Mouse (Mus musculus) embryonic facial prominence, embryonic 11.5 days (tissue): ENCODE data around the gene Olfr99. TPM values are rescaled to one million over a fixed set of nuclear protein-coding genes. Genes with fewer than 3 reads are reported as not detected.
"Not testable (repeated sequence)": the region's sequence is repeated elsewhere in the genome, so short reads cannot be mapped to it uniquely, and the experiment has no call there.

Source experiments
- ATAC-seq: fragments of 200-750 bp; cut with Nextera tagmentation; replicated peaks from 2 replicates; pipeline ENCODE4 v1.8.0; 2017; ENCODE audit warnings: low read depth; ENCODE audit not compliant: insufficient number of reproducible peaks, low FRiP score, low TSS enrichment
- DNase-seq: peaks from one replicate; pipeline ENCODE4 v3.0.0-alpha.2; 2015; ENCODE audit warnings: low spot score
- H3K27ac ChIP-seq: fragments of 300-500 bp; sonication (generic); replicated peaks from 2 replicates; pipeline ENCODE4 v1.5.1; 2014; ENCODE audit warnings: mild to moderate bottlenecking, low read depth, low read length, control low read depth
- H3K27me3 ChIP-seq: fragments of 300-500 bp; sonication (generic); 2 replicates; pipeline ENCODE4 v1.6.1; 2014; ENCODE audit warnings: mild to moderate bottlenecking, low read length, moderate library complexity, mixed read lengths; ENCODE audit not compliant: control insufficient read depth, insufficient read depth
- H3K36me3 ChIP-seq: fragments of 300-500 bp; sonication (generic); replicated peaks from 2 replicates; pipeline ENCODE4 v1.6.1; 2014; ENCODE audit warnings: low read depth, mild to moderate bottlenecking, low read length, moderate library complexity, mixed read lengths; ENCODE audit not compliant: control insufficient read depth, insufficient read depth
- H3K4me1 ChIP-seq: fragments of 300-500 bp; sonication (generic); 2 replicates; pipeline ENCODE4 v1.6.1; 2014; ENCODE audit warnings: low read length, mixed read lengths; ENCODE audit not compliant: control insufficient read depth, insufficient read depth
- H3K4me2 ChIP-seq: fragments of 300-500 bp; sonication (generic); 2 replicates; pipeline ENCODE4 v1.6.1; 2014; ENCODE audit warnings: low read depth, mild to moderate bottlenecking, control low read depth, low read length, moderate library complexity
- H3K4me3 ChIP-seq: fragments of 300-500 bp; sonication (generic); 2 replicates; pipeline ENCODE4 v1.5.1; 2014; ENCODE audit warnings: low read depth, low read length, control low read depth
- H3K9ac ChIP-seq: fragments of 300-500 bp; sonication (generic); replicated peaks from 2 replicates; pipeline ENCODE4 v1.6.1; 2014; ENCODE audit warnings: mild to moderate bottlenecking, control low read depth, low read length
- H3K9me3 ChIP-seq: fragments of 300-500 bp; sonication (generic); replicated peaks from 2 replicates; pipeline ENCODE4 v1.6.1; 2016; ENCODE audit warnings: mild to moderate bottlenecking, low read length, inconsistent platforms, mixed read lengths; ENCODE audit not compliant: control insufficient read depth
- WGBS: fragments of 180-500 bp; shearing (Covaris S2); extraction: QIAGEN DNeasy Blood & Tissue Kit; methylation state at CpG from one replicate; pipeline ENCODE4 v1.1.7; 2014; 5-methylcytosine and 5-hydroxymethylcytosine counted together
- polyA plus RNA-seq: library from polyadenylated mRNA; unstranded; fragments of >200 nt; fragmentation: Nextera tagmentation; extraction: Ambion mirVana; gene quantifications from 2 replicates; pipeline ENCODE4 v1.2.1, GENCODE M21; 2014

Olfr99 gene
- polyA plus RNA-seq, 1 experiment from 2014 or later: not detected

DNA sequence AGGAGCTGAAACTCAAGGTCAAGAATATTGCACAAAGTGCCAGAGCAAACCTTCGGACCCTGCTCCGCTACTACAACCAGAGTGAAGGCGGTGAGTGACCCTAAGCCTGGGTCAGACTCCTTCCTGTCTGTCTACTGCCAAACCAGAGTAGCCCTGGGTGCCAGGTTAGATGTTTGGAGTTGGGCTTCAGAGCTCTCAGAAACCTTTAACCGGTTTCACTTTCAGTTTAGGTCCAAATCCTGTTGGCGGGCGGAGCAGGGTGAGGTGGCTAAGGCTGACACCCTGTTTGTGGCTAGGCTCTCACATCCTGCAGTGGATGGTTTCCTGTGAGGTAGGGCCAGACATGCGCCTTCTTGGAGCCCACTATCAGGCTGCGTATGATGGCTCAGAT, 12.6 kb downstream of the Olfr99 start:
- WGBS: 65% methylated on average over 8 of the region's 8 CpGs
- DNase-seq (no peak), ATAC-seq (0 out of 2 replicates have a peak, but pooled peaks have one; percentile 25)
- no peaks in the 10 kb centered on the region for H3K36me3 ChIP-seq
- peak overlapping the region; percentile 84 for H3K4me2 ChIP-seq
- peak overlapping the region; percentile 36 for H3K4me3 ChIP-seq
- H3K27ac ChIP-seq: no peak overlapping the region
- H3K27me3 ChIP-seq: no peaks in the 10 kb centered on the region
- no peaks in the 10 kb centered on the region for H3K9me3 ChIP-seq
- H3K9ac ChIP-seq: peak overlapping the region; percentile 48; the same call in 1 of the 2 replicates
- H3K4me1 ChIP-seq: no peaks in the 10 kb centered on the region

DNA sequence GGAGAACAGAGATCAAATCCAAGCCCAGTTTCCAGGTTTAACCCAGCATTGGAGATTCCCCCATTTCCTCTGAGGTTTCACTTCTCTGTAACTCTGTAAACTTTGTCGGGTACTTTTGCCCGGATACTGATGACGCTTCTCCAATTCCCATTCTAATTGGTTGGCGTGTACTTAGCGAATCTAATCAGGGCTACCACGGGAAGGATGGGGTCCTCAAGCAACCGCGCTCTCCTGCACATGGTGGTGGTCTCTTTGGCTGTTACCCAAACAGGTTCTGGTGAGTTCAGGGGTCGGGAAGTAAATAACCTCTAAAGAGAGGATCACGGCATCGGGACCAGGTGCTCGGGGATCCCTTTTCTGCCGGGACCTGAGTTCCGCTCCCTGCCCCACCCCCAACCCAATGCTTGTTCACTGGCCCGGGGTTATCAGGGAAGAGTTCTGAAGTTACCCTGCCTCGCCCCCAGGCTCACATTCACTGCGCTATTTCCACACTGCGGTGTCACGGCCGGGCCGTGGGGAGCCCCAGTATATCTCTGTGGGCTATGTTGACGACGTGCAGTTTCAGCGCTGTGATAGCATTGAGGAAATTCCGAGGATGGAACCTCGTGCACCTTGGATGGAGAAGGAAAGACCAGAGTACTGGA, 13.1 kb downstream of the Olfr99 start, which contains the start of gene H2-M3:
Gene H2-M3 (plus strand): TSS at position 163 of the 644 bp plus-strand sequence.
- Histone ChIP-seq H3K4me3 (peak within 1 kb of the TSS; percentile 36), H3K4me1 (no peaks in the 10 kb centered on the region), H3K27ac (no peak within 1 kb of the TSS), H3K4me2 (peak within 1 kb of the TSS; percentile 84), H3K27me3 (no peaks in the 10 kb centered on the region), H3K9me3 (no peaks in the 10 kb centered on the region), H3K36me3 (no peaks in the 10 kb centered on the region), H3K9ac (peak within 1 kb of the TSS; percentile 48)
- peak; percentile 97 for ATAC-seq
- peak; percentile 91 for DNase-seq
- WGBS: 4% methylated on average over 26 of the region's 26 CpGs

DNA sequence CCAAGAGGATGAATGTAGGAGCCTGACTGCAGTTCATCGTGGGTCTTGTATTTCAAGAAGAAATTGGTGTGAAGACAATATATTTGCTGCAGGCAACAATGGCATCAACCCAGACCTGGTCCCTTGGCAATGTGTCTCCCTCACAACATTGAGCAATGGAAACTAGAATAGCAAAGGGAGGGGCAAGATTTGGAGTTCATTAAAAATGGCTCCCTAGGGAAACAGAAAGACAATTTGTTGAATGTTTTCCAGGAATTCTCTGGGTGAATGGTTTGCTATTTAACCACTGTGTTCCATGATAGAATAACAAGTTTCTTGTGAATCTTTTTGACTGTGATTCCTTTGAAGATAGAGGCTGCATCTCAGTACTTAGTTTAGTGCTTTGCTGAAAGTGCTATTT, 19.6 kb downstream of the Olfr99 start, which contains the start of gene Olfr98:
Gene Olfr98 (minus strand): TSS at position 124 of the 400 bp plus-strand sequence.
- ATAC-seq (no peak), DNase-seq (no peak)
- Histone ChIP-seq H3K4me3 (no peak within 1 kb of the TSS), H3K27ac (no peak within 1 kb of the TSS), H3K4me2 (no peak within 1 kb of the TSS), H3K36me3 (no peaks in the 10 kb centered on the region), H3K9me3 (no peaks in the 10 kb centered on the region), H3K4me1 (no peaks in the 10 kb centered on the region), H3K9ac (no peak within 1 kb of the TSS), H3K27me3 (no peaks in the 10 kb centered on the region)
- 96% methylated on average over 1 of the region's 1 CpGs for WGBS

DNA sequence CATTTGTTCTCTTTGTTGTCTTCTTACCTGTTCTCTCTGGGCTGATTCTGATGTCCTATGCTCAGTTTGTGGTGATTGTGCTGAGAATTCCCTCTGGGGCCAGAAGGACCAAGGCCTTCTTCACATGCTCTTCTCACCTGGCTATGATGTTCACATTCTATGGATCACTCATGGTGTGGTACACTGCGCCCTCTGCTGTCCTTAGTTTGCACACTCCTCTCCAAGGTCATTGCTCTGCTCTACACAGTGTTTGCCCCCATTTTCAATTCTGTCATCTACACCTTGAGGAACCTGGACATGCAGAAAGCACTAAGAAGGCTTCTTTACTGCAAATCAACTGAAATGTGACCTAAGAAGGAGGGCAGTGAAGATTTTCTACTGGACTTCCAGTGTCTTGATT, 32.7 kb downstream of the Olfr99 start:
- H3K36me3 ChIP-seq: no peaks in the 10 kb centered on the region
- H3K27me3 ChIP-seq: no peaks in the 10 kb centered on the region
- WGBS: 6% methylated on average over 1 of the region's 1 CpGs
- no peak overlapping the region for H3K4me2 ChIP-seq
- no peak for ATAC-seq
- DNase-seq: peak; percentile 8
- no peak overlapping the region for H3K27ac ChIP-seq
- H3K4me3 ChIP-seq: no peak overlapping the region
- H3K9me3 ChIP-seq: no peaks in the 10 kb centered on the region
- no peaks in the 10 kb centered on the region for H3K4me1 ChIP-seq
- H3K9ac ChIP-seq: no peak overlapping the region

DNA sequence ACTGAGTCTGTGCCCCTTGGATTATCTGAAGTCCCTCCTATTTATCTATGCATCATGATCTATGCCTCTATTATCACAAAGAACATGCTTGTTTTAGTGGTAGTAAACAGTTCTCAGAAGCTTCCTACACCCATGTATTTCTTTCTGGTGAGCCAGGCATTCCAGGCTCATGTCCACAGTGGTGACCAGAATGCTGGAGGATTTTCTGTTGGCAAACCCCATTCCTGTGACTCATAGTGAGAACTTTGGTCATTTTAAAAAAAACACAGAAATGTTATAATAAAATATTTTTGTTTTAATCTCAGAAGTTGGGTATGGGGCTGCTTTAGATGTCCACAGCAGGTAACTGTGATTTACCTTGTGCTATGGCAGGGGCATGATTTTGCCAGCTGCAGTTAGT, 33.8 kb downstream of the Olfr99 start:
- H3K4me2 ChIP-seq: no peak overlapping the region
- H3K9me3 ChIP-seq: no peaks in the 10 kb centered on the region
- no peak for ATAC-seq
- H3K27me3 ChIP-seq: no peaks in the 10 kb centered on the region
- no peak overlapping the region for H3K27ac ChIP-seq
- no peak for DNase-seq
- no peak overlapping the region for H3K9ac ChIP-seq
- no peaks in the 10 kb centered on the region for H3K4me1 ChIP-seq
- no peak overlapping the region for H3K4me3 ChIP-seq
- H3K36me3 ChIP-seq: no peaks in the 10 kb centered on the region

DNA sequence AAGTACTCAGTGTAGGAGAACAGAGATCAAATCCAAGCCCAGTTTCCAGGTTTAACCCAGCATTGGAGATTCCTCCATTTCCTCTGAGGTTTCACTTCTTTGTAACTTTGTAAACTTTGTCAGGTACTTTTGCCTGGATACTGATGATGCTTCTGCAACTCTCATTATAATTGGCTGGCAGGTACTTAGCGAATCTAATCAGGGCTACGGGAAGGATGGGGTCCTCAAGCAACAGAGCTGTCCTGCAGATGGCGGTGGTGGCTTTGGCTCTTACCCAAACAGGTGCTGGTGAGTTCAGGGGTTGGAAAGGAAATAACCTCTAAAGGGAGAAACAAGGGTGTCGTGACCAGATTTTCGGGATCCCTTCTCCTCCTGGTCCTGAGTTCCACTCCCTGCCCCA, 36.5 kb downstream of the Olfr99 start:
- Histone ChIP-seq H3K4me2 (no peak overlapping the region), H3K27ac (no peak overlapping the region), H3K4me3 (no peak overlapping the region), H3K4me1 (no peaks in the 10 kb centered on the region), H3K36me3 (no peaks in the 10 kb centered on the region), H3K9ac (no peak overlapping the region), H3K27me3 (no peaks in the 10 kb centered on the region), H3K9me3 (no peaks in the 10 kb centered on the region)
- ATAC-seq (no peak), DNase-seq (peak; percentile 27)
- WGBS: 29% methylated on average over 5 of the region's 5 CpGs

DNA sequence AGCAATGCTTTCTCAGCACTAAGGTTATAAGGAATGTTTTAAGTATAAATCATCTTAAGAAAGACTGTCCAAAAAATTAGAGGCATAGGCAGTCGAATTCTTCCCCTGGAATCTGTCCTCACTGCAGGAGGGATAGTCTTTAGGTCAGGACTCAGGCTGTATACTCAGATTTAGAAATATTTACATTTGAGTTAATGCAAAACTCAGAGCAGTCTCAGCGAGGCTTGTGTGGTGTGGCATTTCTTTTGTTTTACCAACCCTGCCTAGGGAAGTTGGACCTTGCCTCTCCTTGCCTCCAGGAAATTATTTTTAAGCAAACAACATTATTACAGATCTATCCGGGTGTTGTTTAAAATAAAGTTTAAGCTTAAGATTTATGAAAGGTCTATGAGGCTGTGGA, 41.1 kb downstream of the Olfr99 start:
- ATAC-seq: no peak

DNA sequence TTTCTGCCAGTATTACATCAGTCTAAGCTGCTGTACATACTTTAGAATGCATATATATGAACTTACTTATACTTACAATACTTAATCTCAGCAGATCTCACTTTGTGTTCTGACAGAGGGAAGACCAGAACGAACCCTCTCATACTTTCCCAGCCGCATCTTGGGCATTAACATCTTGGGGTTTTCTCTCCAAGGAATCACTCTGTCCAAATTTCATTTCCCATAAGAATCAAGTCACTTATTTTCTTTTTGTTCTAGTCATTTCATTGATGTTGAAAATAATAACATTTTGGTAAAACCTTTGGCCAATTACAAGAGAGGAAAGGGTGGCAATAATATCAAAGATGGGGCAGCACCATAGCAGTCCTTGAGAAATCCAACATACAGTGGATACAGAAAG, 46.0 kb downstream of the Olfr99 start, which contains the start of gene Olfr97:
Gene Olfr97 (minus strand): TSS at position 101 of the 400 bp plus-strand sequence.
- not testable (repeated sequence) for H3K36me3 ChIP-seq, DNase-seq, ATAC-seq, H3K9ac ChIP-seq, H3K27ac ChIP-seq, H3K4me2 ChIP-seq, H3K4me1 ChIP-seq, H3K27me3 ChIP-seq, H3K9me3 ChIP-seq, H3K4me3 ChIP-seq
- WGBS: 88% methylated on average over 2 of the region's 2 CpGs

More for the DNA sequence above, 41.1 kb downstream of the Olfr99 start:
- no peaks in the 10 kb centered on the region for H3K36me3 ChIP-seq
- no peaks in the 10 kb centered on the region for H3K4me1 ChIP-seq
- no peak overlapping the region for H3K27ac ChIP-seq
- no peaks in the 10 kb centered on the region for H3K27me3 ChIP-seq
- no peak overlapping the region for H3K4me2 ChIP-seq
- H3K9me3 ChIP-seq: no peaks in the 10 kb centered on the region
- 57% methylated on average over 3 of the region's 3 CpGs for WGBS
- no peak overlapping the region for H3K9ac ChIP-seq
- H3K4me3 ChIP-seq: no peak overlapping the region
- DNase-seq: no peak
